Mouse (Mus musculus) spleen, postnatal 14 days (tissue): Measurements from ENCODE around the gene Ppp1r9a.

Experiments used
- DNase-seq, 2 experiments: peaks; one replicate each; pipeline ENCODE4 v3.0.0; 2021 to 2022; ENCODE audit warnings: low spot score in 2 of 2

Ppp1r9a gene

DNA sequence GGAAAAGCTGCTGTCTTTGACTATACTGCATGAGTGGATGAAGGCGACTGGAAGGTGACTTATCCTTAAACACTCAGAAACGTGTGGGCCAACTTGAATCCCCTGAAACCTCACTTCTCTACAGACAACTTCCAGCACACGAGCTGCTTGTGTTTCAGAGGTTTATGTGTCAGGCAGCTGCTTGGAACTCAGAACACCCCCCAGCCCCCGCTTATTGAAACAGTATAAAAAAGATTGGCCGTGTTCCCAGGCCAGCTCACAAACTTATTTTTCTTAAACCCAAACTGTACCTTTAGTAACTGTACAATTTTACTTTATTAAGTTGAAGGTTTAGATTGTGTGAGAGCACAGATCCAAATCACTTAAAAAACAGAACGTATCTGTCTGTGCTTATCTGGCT is 53.9 kb downstream of the Ppp1r9a start:
- no peak for DNase-seq

DNA sequence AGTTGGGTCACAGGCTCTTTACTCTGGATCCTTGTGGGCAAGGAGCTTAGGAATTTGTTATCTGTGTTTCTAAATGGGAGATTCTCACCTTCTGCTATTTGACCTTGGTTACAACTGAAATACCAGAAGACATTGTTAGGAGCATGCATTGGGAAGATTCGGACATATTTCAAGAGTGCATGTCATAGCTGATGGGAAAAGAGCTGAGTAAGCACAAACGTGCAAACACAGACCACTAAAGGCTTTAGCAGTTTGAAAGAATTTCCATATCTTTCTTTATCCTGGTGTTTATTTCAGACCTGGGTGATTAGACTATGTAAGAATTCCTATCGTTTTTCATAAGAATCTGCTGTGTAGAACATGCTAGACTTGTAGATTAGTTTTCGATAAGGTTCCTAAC is 59.5 kb downstream of the Ppp1r9a start:
- no peak for DNase-seq

DNA sequence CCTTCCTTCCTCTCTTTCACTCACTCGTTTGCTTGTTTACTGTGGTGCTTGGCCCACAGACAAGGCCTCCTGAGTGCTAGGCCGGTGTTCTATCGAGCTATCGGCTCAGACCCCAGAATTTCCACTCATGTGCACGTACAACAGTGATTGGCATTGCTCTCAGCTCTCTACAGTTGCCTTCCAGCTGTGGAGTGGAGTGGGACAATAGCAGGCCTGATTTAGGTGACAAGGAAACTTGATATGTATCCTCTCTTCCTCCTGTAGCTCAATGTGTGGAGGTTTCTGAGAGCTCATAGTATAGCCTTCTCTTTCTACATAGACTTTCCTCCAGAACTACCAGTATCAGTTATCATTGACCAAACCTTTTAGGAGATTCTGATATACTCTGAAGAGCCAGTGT is 60.3 kb downstream of the Ppp1r9a start:
- no peak for DNase-seq

DNA sequence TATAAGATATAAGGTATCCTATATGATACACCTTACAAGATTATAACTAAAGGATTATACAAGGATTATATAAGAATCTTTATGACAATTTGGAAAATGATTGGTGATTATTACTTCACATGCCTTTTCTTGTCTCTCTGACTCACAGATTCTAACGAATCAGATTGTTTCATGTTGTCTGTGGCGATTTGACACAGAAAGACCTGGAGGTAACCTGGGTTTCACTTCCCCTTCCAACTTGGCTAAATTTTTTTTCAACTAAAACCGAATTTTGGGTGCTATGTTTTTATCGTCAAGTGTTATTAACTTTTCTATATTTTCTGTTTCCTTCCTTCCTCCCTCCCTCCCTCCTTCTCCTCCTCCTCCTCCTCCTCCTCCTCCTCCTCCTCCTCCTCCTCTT is 64.5 kb downstream of the Ppp1r9a start:
- no peak for DNase-seq

DNA sequence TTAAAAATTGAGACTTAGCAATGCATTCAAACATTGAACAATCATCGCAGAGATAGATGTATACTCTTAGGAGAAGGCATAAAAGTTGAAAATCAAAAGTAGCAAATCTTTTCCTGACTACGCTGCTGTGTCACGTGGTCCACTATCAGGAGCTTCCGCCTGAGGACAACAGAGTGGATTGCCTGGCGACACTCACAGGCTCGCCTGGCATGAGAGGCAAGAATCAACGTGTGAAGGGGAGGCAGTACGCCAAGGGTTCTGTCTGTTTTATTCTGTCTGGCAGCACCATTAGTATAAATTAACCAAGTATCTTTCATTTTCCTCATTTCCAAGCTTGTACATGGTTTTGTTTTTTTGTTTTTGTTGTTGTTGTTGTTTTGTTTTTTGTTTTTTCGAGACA is 68.5 kb downstream of the Ppp1r9a start:
- no peak for DNase-seq

DNA sequence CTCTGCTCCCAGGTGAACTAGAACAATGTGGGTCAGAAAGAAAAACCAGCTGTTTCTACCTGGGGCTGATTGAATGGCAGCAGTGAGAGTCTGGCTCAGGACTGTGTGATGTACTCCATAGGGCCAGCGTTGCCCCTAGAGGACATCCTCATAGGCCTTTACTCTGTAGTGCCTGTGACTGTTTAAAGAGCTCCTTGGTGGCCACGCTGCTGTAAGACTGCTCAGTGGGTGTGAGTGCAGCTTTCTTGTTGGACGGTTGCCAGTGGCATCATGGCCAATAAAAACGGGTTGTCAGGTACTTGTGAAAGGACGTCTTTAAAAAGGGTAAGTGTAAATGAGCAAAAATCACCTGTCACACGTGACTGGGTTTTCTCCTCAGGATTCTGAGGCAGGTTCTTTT is 70.1 kb downstream of the Ppp1r9a start:
- DNase-seq: no peak

GRCm38 (mm10) chr6:4973337-4973736 is 70.6 kb downstream of the Ppp1r9a start:
- peak in 1 of 2 experiments; percentile 12 for DNase-seq

GRCm38 (mm10) chr6:4977515-4977914 is 74.8 kb downstream of the Ppp1r9a start:
- DNase-seq: no peak

DNA sequence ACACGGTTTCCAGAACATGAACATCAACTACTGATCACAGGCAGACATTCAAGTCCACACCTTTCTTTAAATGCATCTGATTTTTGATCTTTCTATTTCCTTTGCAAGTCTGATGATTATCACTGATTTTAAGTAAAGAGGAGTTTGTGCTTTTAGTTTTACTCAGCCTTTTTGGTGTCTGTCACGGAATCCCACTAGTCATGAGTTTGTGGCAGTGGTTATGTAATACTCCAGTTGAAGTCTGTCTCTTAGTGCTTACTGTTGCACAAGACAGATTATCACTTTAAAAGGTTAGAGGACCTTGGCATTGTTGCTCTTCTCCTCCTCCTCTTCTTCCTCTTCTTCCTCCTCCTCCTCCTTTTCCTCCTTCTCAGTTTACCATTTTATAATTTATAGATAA is 75.5 kb downstream of the Ppp1r9a start:
- no peak for DNase-seq

DNA sequence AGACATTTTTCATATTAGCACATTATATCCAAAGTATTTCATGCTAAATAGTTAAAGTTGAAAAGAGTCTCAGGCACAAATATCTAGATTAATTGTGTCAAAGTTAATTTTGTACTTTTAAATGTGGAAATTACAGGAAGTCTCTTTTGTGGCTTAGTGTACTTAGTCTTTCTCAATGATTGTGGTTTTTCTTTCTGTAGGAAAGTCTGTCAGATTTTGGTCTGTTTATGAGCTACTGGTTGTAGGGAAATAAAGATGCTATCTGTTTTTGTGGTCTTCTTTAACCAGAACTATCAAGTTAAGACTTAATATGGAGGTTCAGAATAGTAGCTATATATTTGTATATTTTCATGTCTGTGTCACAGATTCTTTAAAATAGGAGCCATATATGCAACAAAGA is 76.2 kb downstream of the Ppp1r9a start:
- no peak for DNase-seq

DNA sequence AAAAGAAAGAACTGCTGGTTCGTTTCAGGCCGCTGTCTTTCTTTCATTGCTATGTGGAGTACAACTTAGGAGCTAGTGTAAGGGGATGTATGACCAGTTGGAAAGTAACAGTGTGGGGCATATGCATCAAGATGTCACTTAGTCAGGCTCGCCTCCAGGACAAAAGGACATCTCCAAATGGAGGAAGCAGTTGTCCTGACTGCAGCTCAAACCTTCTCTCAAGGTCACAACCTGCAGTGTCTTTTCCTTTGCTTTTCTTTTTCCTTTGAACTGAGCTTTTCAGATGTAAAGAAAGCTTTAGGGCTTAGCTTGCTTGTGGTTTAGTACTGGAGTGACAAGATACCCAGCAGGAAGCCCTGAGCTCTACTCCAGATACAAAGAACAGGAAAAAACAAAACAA is 77.4 kb downstream of the Ppp1r9a start:
- no peak for DNase-seq

- no peak for DNase-seq
These were observed 80.0 kb downstream of the Ppp1r9a start for GRCm38 (mm10) chr6:4982686-4983162.

- no peak for DNase-seq
These were observed 83.0 kb downstream of the Ppp1r9a start for GRCm38 (mm10) chr6:4985668-4986067.

GRCm38 (mm10) chr6:4987084-4987483 is 84.4 kb downstream of the Ppp1r9a start:
- DNase-seq: no peak

DNA sequence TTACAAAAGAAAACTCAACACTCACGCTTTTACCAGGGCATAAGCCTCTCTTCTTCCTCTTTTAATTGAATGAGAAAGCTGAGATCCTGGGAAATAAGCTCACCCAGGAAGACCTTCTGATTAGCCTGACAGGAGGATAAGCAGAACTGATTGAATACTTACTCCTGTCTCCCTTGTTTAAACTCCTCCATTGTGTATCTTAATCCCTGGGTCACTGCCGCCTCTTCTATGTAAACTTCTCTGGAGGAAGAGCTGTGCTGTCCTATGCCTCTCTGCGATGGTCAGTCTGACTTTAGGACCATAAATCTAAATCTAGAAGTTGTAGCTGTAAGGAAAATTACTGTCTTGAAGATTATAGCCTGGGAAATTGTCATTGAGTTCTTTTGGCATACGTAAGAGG is 86.0 kb downstream of the Ppp1r9a start:
- no peak for DNase-seq

DNA sequence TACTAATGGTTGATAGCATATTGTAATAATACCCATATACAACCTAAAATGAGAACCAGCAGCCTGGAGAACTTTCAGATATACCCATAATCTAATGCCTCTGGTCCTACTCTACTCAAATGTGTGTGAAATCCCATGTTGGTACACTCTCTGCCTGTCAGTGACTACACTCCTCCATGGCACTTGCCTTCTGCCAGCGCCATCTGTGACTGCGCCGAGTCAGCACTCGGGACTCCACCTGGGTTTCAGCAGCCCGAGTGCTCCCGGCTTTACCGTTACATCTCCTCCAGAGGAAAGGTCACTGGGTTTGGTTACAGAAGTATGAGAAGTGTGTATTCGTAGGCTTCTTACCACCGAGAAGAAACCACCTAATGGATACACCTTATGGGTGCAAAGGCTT is 89.6 kb downstream of the Ppp1r9a start:
- no peak for DNase-seq

- DNase-seq: no peak
These were observed 91.0 kb downstream of the Ppp1r9a start for GRCm38 (mm10) chr6:4993600-4994160.

DNA sequence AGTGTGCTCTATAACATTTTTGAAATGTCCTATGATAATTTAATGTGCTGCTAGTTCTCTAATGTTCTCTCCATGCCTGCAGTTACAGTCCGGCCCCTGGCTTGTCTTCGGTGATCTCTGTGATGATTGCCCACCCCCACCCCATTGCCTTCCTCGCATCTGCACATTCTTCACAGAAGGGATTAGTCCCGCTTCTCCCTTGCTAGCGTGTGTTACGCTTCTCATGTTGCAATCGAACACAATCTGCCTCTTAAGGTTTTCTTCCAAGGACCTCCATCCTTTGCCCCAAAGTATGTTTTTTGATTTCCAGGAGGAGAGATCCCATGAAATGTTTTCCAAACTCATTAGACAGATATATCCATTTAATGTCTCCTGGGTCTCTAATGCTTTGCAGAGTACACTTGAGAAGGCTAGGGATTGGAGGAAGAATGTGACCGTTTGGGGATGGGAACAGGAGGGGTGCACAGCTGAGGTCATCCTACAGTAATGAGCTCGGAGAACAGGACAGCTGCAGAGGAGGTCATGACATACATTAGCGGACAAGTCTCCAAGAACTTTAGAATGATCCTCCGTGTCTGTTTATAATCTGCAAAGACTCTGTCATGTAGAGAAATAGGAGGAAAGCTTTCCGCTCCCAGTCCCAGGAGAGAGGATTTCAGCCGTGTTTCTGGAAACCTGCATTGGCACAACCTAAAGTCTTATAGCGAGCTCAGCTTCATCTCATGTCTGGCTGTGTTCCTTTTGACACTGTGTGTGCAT is 91.6 kb downstream of the Ppp1r9a start:
- no peak for DNase-seq

- no peak for DNase-seq
These were observed 94.9 kb downstream of the Ppp1r9a start for GRCm38 (mm10) chr6:4997599-4997998.

- no peak for DNase-seq
These were observed 96.2 kb downstream of the Ppp1r9a start for GRCm38 (mm10) chr6:4998929-4999328.

GRCm38 (mm10) chr6:5000788-5001187 is 98.1 kb downstream of the Ppp1r9a start:
- DNase-seq: no peak

DNA sequence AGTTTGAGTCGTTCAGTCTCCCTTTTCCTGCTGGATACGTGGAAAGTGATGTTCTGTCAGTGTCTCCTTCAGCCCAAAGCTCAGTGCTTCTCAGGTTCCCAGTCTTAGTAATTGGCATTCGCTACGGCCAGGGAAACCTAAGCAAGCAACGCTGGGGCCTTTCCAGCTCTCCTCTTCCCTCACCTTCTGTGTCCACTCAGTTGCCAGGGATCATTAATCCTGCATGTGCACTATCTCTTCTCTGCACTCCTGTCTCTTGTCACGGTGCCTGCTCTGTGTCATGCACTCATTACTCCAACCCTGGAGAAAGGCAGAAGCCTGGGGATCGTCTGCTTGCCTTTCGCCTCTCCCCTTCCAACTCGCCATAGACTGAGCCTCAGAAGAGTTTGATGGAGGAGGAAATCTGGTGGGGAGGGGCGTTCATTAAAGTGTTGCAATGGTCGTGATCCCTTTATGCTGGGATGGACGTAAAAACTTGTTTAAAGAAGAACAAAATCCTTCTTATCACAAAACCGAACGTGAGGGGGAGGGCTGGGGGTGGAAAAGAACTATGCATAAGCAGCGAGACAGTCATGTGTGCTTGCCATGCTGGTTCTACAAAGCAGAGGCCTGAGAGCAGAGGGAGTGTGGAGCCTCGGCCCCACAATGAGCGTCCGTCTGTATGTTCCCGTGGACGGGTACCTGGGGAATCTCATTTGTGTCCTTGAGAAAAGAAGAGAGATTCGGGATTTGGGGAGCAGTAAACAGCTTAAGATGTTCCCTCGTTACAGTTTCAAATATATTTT is 103.0 kb downstream of the Ppp1r9a start:
- no peak for DNase-seq
